Mouse (Mus musculus): ENCODE data around the gene Soga1. TPM values are rescaled to one million over a fixed set of nuclear protein-coding genes. Genes with fewer than 3 reads are reported as not detected.

Soga1 gene
- polyA plus RNA-seq, 1 experiment from 2014 or later: 5.7 TPM

GRCm38 (mm10) chr2:157100319-157100605 is 21.2 kb upstream of the Soga1 start:
- Histone ChIP-seq H3K36me3 (peaks cover 45% of the 10 kb centered on the region), H3K9ac (no peak overlapping the region), H3K27me3 (no peaks in the 10 kb centered on the region), H3K9me3 (no peaks in the 10 kb centered on the region), H3K27ac (no peak overlapping the region), H3K4me1 (no peaks in the 10 kb centered on the region), H3K4me2 (replicated peaks) (no peak overlapping the region), H3K4me3 (no peak overlapping the region)
- no peak for ATAC-seq (ENCODE audit: insufficient number of reproducible peaks, insufficient read depth, low FRiP score, low TSS enrichment)
- WGBS: 93% methylated on average over 12 of the region's 12 CpGs

GRCm38 (mm10) chr2:157099532-157100318 is 20.7 kb upstream of the Soga1 start:
- no peaks in the 10 kb centered on the region for H3K27me3 ChIP-seq
- H3K4me3 ChIP-seq: no peak overlapping the region
- no peak overlapping the region for H3K4me2 ChIP-seq (replicated peaks)
- no peak overlapping the region for H3K27ac ChIP-seq
- H3K9me3 ChIP-seq: no peaks in the 10 kb centered on the region
- H3K9ac ChIP-seq: no peak overlapping the region
- no peak for ATAC-seq (ENCODE audit: insufficient number of reproducible peaks, insufficient read depth, low FRiP score, low TSS enrichment)
- H3K4me1 ChIP-seq: no peaks in the 10 kb centered on the region
- 84% methylated on average over 12 of the region's 12 CpGs for WGBS
- H3K36me3 ChIP-seq: peaks cover 39% of the 10 kb centered on the region

GRCm38 (mm10) chr2:157095005-157095755 is 16.1 kb upstream of the Soga1 start:
- Histone ChIP-seq H3K4me3 (no peak overlapping the region), H3K9ac (no peak overlapping the region), H3K9me3 (no peaks in the 10 kb centered on the region), H3K4me2 (replicated peaks) (no peak overlapping the region), H3K27ac (no peak overlapping the region), H3K27me3 (no peaks in the 10 kb centered on the region), H3K4me1 (no peaks in the 10 kb centered on the region), H3K36me3 (peaks cover 7% of the 10 kb centered on the region)
- 60% methylated on average over 9 of the region's 9 CpGs for WGBS
- 0 out of 2 replicates have a peak, but pooled peaks have one; percentile 37 for ATAC-seq (ENCODE audit: insufficient number of reproducible peaks, insufficient read depth, low FRiP score, low TSS enrichment)

GRCm38 (mm10) chr2:157092024-157092423 is 13.0 kb upstream of the Soga1 start:
- Histone ChIP-seq H3K9me3 (no peaks in the 10 kb centered on the region), H3K27ac (no peak overlapping the region), H3K36me3 (no peaks in the 10 kb centered on the region), H3K4me1 (no peaks in the 10 kb centered on the region), H3K9ac (no peak overlapping the region), H3K4me2 (replicated peaks) (no peak overlapping the region), H3K4me3 (no peak overlapping the region), H3K27me3 (no peaks in the 10 kb centered on the region)
- 70% methylated on average over 8 of the region's 8 CpGs for WGBS
- no peak for ATAC-seq (ENCODE audit: insufficient number of reproducible peaks, insufficient read depth, low FRiP score, low TSS enrichment)

GRCm38 (mm10) chr2:157087536-157088317 is 8.7 kb upstream of the Soga1 start:
- 77% methylated on average over 14 of the region's 14 CpGs for WGBS
- ATAC-seq (ENCODE audit: insufficient number of reproducible peaks, insufficient read depth, low FRiP score, low TSS enrichment): no peak

GRCm38 (mm10) chr2:157086796-157087195 is 7.7 kb upstream of the Soga1 start, which contains the start of gene Tldc2:
Gene Tldc2 (plus strand): TSS chr2:157087055.
- WGBS: 78% methylated on average over 8 of the region's 8 CpGs
- H3K4me3 ChIP-seq: no peak within 1 kb of the TSS
- no peak for ATAC-seq (ENCODE audit: insufficient number of reproducible peaks, insufficient read depth, low FRiP score, low TSS enrichment)
- no peaks in the 10 kb centered on the region for H3K36me3 ChIP-seq
- H3K27me3 ChIP-seq: no peaks in the 10 kb centered on the region
- H3K4me2 ChIP-seq (replicated peaks): no peak within 1 kb of the TSS
- H3K27ac ChIP-seq: no peak within 1 kb of the TSS
- H3K9me3 ChIP-seq: no peaks in the 10 kb centered on the region
- no peak within 1 kb of the TSS for H3K9ac ChIP-seq
- no peaks in the 10 kb centered on the region for H3K4me1 ChIP-seq

More at GRCm38 (mm10) chr2:157087536-157088317, 8.7 kb upstream of the Soga1 start:
- Histone ChIP-seq H3K36me3 (no peaks in the 10 kb centered on the region), H3K9me3 (no peaks in the 10 kb centered on the region), H3K27me3 (no peaks in the 10 kb centered on the region), H3K4me2 (replicated peaks) (no peak overlapping the region), H3K27ac (no peak overlapping the region), H3K4me1 (no peaks in the 10 kb centered on the region), H3K9ac (no peak overlapping the region), H3K4me3 (no peak overlapping the region)

- 88% methylated on average over 7 of the region's 7 CpGs for WGBS
Measured at GRCm38 (mm10) chr2:157084831-157085585, 6.0 kb upstream of the Soga1 start.

GRCm38 (mm10) chr2:157081960-157082359 is 2.9 kb upstream of the Soga1 start:
- Histone ChIP-seq H3K4me1 (peaks cover 11% of the 10 kb centered on the region), H3K4me3 (no peak overlapping the region), H3K36me3 (no peaks in the 10 kb centered on the region), H3K9ac (no peak overlapping the region), H3K27ac (no peak overlapping the region), H3K4me2 (replicated peaks) (no peak overlapping the region), H3K27me3 (no peaks in the 10 kb centered on the region), H3K9me3 (no peaks in the 10 kb centered on the region)
- WGBS: 31% methylated on average over 7 of the region's 7 CpGs
- ATAC-seq (ENCODE audit: insufficient number of reproducible peaks, insufficient read depth, low FRiP score, low TSS enrichment): no peak

More at GRCm38 (mm10) chr2:157084831-157085585, 6.0 kb upstream of the Soga1 start:
- H3K27ac ChIP-seq: no peak overlapping the region
- ATAC-seq (ENCODE audit: insufficient number of reproducible peaks, insufficient read depth, low FRiP score, low TSS enrichment): no peak
- H3K4me3 ChIP-seq: no peak overlapping the region
- H3K4me1 ChIP-seq: peaks cover 2% of the 10 kb centered on the region; the same call in 1 of the 2 replicates
- H3K36me3 ChIP-seq: no peaks in the 10 kb centered on the region
- H3K9ac ChIP-seq: no peak overlapping the region
- no peaks in the 10 kb centered on the region for H3K9me3 ChIP-seq
- H3K27me3 ChIP-seq: no peaks in the 10 kb centered on the region
- no peak overlapping the region for H3K4me2 ChIP-seq (replicated peaks)

- no peak overlapping the region for H3K4me3 ChIP-seq
- no peaks in the 10 kb centered on the region for H3K9me3 ChIP-seq
- no peak overlapping the region for H3K4me2 ChIP-seq (replicated peaks)
- no peaks in the 10 kb centered on the region for H3K27me3 ChIP-seq
- ATAC-seq (ENCODE audit: insufficient number of reproducible peaks, insufficient read depth, low FRiP score, low TSS enrichment): no peak
- no peak overlapping the region for H3K9ac ChIP-seq
- H3K4me1 ChIP-seq: peaks cover 17% of the 10 kb centered on the region
- H3K27ac ChIP-seq: no peak overlapping the region
- H3K36me3 ChIP-seq: no peaks in the 10 kb centered on the region
- 94% methylated on average over 8 of the region's 8 CpGs for whole genome bisulfite sequencing
Measured at GRCm38 (mm10) chr2:157081331-157081730, 2.3 kb upstream of the Soga1 start.

GRCm38 (mm10) chr2:157079701-157080180 is 687 bp upstream of the Soga1 start:
- no peak for ATAC-seq (ENCODE audit: insufficient number of reproducible peaks, insufficient read depth, low FRiP score, low TSS enrichment)
- WGBS: 8% methylated on average over 16 of the region's 16 CpGs
- H3K27ac ChIP-seq: peak overlapping the region; percentile 98
- no peaks in the 10 kb centered on the region for H3K27me3 ChIP-seq
- H3K4me1 ChIP-seq: peaks cover 33% of the 10 kb centered on the region
- no peaks in the 10 kb centered on the region for H3K9me3 ChIP-seq
- peak overlapping the region; percentile 96 for H3K4me3 ChIP-seq
- peak overlapping the region; percentile 98 for H3K9ac ChIP-seq
- H3K36me3 ChIP-seq: no peaks in the 10 kb centered on the region
- peak overlapping the region; percentile 89 for H3K4me2 ChIP-seq (replicated peaks)

Data from embryonic facial prominence, embryonic 12.5 days (tissue).